Mouse (Mus musculus): Measurements from ENCODE around the gene Gm17190.

DNA sequence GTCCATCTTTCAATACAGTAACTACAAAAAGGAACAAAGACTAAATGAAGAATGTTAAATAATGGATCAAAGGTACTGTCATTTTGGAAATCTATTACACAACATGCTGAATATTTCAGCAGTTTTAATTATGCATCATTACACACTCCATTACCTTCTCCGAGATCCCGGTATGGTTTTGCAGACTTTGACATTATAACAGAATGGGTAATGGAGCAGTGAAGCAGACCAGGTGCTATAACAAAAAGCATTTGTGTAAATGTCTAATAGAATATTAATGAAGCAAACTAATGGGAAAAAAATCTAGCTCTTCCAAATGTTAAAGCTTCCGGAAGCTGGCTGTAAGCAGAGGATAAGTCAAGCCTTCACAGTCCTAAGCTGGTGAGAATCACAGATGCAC, 28.9 kb downstream of the Gm17190 start:
- TF ChIP-seq EP300 (optimal IDR thresholded peaks at IDR 0.05) = no peak
- TF ChIP-seq CTCF (IDR thresholded peaks at IDR 0.05; ENCODE audit: low read depth) = no peak
